Mouse (Mus musculus): ENCODE results near the gene Soat1. TPM values are rescaled to one million over a fixed set of nuclear protein-coding genes. Genes with fewer than 3 reads are reported as not detected.
A peak's percentile ranks its signal among the peaks of the same experiment; 100 is the strongest.
"Not testable (repeated sequence)": the region's sequence is repeated elsewhere in the genome, so short reads cannot be mapped to it uniquely, and the experiment has no call there.

The Soat1 gene
- polyA plus RNA-seq, 1 experiment from 2014 or later, result 45.6 TPM

GRCm38 (mm10) chr1:156425746-156426145, 48.4 kb downstream of the Soat1 start:
- no peak for DNase-seq (ENCODE audit: low spot score)

GRCm38 (mm10) chr1:156424054-156424453, 50.1 kb downstream of the Soat1 start:
- no peak for DNase-seq (ENCODE audit: low spot score)

GRCm38 (mm10) chr1:156423493-156423892, 50.6 kb downstream of the Soat1 start:
- no peak for DNase-seq (ENCODE audit: low spot score)

- DNase-seq (ENCODE audit: low spot score), result no peak
Observed at GRCm38 (mm10) chr1:156422856-156423255, 51.3 kb downstream of the Soat1 start.

GRCm38 (mm10) chr1:156420671-156421297, 53.3 kb downstream of the Soat1 start, which contains the start of gene Axdnd1:
Gene Axdnd1, minus strand, starts transcription at chr1:156421159.
- DNase-seq (ENCODE audit: low spot score), result peak; percentile 94

- peak; percentile 80 for DNase-seq (ENCODE audit: low spot score)
Observed at GRCm38 (mm10) chr1:156418170-156418569, 56.0 kb downstream of the Soat1 start.

- DNase-seq (ENCODE audit: low spot score), result peak; percentile 75
Observed at GRCm38 (mm10) chr1:156408521-156408920, 65.6 kb downstream of the Soat1 start.

- peak; percentile 90 for DNase-seq (ENCODE audit: low spot score)
Observed at GRCm38 (mm10) chr1:156408004-156408403, 66.1 kb downstream of the Soat1 start.

- no peak for DNase-seq (ENCODE audit: low spot score)
Observed at GRCm38 (mm10) chr1:156403251-156403650, 70.9 kb downstream of the Soat1 start.

- no peak for DNase-seq (ENCODE audit: low spot score)
Observed at GRCm38 (mm10) chr1:156402491-156402890, 71.6 kb downstream of the Soat1 start.

- not testable (repeated sequence) for DNase-seq (ENCODE audit: low spot score)
Observed at GRCm38 (mm10) chr1:156400159-156400558, 74.0 kb downstream of the Soat1 start.

- DNase-seq (ENCODE audit: low spot score), result no peak
Observed at GRCm38 (mm10) chr1:156393148-156393547, 81.0 kb downstream of the Soat1 start.

- no peak for DNase-seq (ENCODE audit: low spot score)
Observed at GRCm38 (mm10) chr1:156386880-156387279, 87.3 kb downstream of the Soat1 start.

- DNase-seq (ENCODE audit: low spot score), result no peak
Observed at GRCm38 (mm10) chr1:156386232-156386631, 87.9 kb downstream of the Soat1 start.

GRCm38 (mm10) chr1:156381217-156381616, 92.9 kb downstream of the Soat1 start:
- no peak for DNase-seq (ENCODE audit: low spot score)

Other genes with a start within 250 kb of the Soat1 start
- 20.7 and 24.0 TPM in 2 replicates for gene Tdrd5, start 170.7 kb downstream of the Soat1 start, polyA plus RNA-seq (2015; fragmentation: Nextera tagmentation; extraction: Ambion mirVana)
- 3.4 and 4.6 TPM in 2 replicates for gene Nphs2, start 163.6 kb downstream of the Soat1 start, polyA plus RNA-seq (2015; fragmentation: Nextera tagmentation; extraction: Ambion mirVana)
- gene Gm2000, start 108.3 kb downstream of the Soat1 start, polyA plus RNA-seq (2015; fragmentation: Nextera tagmentation; extraction: Ambion mirVana), result 1,036 and 1,057 TPM in 2 replicates
- 5.2 and 7.8 TPM in 2 replicates for gene Axdnd1, start 53.2 kb downstream of the Soat1 start, polyA plus RNA-seq (2015; fragmentation: Nextera tagmentation; extraction: Ambion mirVana)
- 0.65 and 0.72 TPM in 2 replicates for gene Gm10031, start 49.7 kb upstream of the Soat1 start, polyA plus RNA-seq (2015; fragmentation: Nextera tagmentation; extraction: Ambion mirVana)
- gene Abl2, start 84.5 kb upstream of the Soat1 start, polyA plus RNA-seq (2015; fragmentation: Nextera tagmentation; extraction: Ambion mirVana), result 2.4 and 3.7 TPM in 2 replicates
- gene Tor3a, start 200.0 kb upstream of the Soat1 start, polyA plus RNA-seq (2015; fragmentation: Nextera tagmentation; extraction: Ambion mirVana), result 18.6 and 19.7 TPM in 2 replicates
- gene Fam20b, start 244.8 kb upstream of the Soat1 start, polyA plus RNA-seq (2015; fragmentation: Nextera tagmentation; extraction: Ambion mirVana), result 11.8 and 12.3 TPM in 2 replicates